Mouse (Mus musculus) cerebellum, adult 11-12 months (tissue): Measurements from ENCODE around the gene Fgfr2.

Experiments used
- DNase-seq: peaks from one replicate; pipeline ENCODE4 v3.0.0; 2022

Gene Fgfr2

GRCm38 (mm10) chr7:133002271-133002670, 120.9 kb downstream of the Fgfr2 start:
- no peak for DNase-seq

- DNase-seq, result no peak
Observed at GRCm38 (mm10) chr7:133001388-133001787, 121.8 kb downstream of the Fgfr2 start.

GRCm38 (mm10) chr7:132999061-132999460, 124.1 kb downstream of the Fgfr2 start:
- no peak for DNase-seq

DNA sequence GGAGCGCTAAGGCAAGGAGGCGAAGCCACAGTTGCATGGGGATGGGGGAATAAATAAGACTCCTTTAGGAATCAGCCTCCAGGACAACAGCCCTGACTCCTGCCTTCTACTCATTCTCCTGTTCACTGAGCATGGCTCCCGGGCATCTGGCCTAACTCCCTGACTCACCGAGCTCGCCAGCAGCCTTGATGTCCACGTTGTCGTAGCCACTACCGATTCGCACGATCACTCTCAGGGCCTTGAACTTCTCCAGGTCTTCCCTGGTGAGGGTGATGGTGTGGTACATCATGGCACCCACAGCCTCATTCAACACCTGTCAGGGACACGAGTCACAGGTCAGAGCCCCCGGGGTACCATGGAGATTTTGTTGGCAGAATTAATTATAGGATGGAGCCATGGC, 124.5 kb downstream of the Fgfr2 start:
- DNase-seq, result no peak

DNA sequence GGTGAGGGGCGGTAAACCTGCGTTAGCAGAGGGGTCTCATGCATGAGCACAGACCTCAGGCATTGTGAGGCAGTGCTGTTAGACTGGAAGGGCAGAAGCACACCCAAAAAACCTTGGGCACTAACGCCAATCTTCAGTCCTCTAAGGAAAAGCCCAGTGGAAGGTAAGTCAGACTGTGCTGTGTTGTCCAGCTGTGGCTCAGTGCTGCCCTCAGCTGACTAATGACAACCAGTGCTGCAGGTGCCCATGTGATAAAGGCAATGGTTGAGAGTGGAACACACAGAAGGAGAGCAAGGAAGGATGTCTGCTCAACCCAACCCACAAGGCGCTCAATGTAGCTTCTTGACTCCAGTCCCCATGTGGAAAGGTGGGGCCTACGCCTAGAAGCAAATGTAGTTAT, 126.8 kb downstream of the Fgfr2 start:
- DNase-seq, result no peak

DNA sequence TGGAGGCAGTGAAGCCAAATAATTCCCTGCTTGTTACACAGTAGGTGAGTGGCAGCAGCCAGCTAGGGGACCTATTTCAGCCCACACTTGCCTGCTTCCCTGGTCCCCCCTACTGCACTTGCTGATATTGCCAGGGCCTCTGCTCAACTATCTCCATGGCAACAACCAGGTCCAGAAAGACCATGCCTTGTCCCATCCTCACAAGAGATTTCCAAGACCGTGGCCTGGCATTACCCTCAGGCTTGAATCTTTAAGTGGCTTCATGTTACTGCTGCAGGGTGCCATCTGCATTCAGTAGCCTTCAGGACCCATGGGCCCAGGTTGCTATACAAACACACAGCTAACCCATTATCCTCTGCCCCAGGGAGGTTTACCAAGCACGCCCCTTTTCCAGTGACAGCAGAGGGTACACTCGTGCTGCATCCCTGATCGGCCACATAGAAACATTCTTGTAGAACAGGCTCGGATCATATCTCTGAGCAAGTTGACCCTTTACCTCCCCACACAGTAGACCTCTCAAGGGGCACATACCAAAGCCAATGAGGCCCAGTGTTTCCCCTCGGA, 128.4 kb downstream of the Fgfr2 start:
- no peak for DNase-seq

GRCm38 (mm10) chr7:132994120-132994519, 129.0 kb downstream of the Fgfr2 start:
- no peak for DNase-seq

DNA sequence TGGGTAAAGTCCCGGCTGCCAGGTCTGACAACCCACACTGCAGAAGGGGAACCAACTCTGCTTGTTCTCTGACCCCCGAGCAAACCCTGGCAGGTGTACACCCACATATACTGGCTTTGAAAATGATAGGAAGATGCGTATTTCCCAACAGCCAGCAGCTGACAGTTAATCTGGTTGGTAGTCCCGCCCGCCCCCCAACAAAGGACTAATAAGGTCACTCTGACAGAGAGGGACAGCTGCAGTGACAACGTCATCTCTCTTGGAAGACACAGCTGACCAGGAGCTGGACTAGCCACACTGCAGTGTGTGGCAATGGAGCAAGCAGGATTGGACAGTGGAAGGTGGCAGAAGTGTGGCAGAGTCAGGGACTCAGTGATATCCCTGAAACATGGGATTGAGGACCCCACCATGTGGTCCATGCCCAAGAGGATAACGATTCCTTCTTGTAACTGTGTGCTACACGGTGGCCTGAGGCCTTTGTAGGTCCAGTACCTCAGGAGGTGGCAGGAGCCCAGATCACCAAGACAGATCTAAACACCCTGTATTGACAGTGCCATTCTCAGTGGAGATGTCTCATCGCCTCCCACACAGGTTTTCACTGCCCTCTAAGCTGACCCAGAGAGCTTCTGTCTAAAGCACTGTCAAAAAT, 130.1 kb downstream of the Fgfr2 start:
- DNase-seq, result no peak

GRCm38 (mm10) chr7:132991240-132991900, 131.8 kb downstream of the Fgfr2 start:
- DNase-seq, result no peak

DNA sequence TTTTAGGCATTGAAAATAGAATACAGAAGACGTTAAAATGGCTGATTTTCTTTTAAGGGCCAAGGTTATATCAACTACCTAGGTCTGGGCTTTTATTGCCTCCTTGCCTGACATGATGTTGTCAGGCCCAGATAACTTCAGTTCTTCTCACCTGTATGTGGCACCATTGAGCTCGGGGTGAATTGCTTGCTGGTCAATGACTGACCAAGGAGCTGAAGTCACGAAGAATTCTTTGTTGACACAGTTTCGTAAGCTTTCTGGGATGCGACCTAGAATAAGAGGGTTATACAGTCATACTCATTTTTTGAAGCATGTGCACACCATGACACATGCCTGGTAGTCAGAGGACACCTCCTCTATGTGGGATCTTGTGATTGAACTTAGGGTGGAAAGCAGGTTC, 133.3 kb downstream of the Fgfr2 start:
- no peak for DNase-seq

DNA sequence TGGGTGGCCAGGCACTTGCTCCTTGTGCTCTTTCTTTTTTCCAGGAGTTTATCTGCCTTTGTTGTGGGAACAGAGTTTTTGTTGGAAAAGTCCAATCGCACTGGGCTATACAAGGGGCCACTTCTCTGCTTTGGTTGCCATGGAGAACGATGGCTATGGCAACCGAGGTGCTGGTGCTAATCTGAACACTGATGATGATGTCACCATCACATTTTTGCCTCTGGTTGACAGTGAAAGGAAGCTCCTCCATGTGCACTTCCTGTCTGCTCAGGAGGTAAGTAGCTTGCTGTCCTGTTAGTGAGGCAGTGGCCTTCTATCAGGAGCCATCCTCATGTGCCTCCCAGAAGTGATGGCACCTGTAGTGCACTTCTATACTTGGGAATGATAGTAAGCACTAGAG, 140.5 kb downstream of the Fgfr2 start:
- DNase-seq, result no peak

GRCm38 (mm10) chr7:132977981-132978380, 145.2 kb downstream of the Fgfr2 start:
- DNase-seq, result no peak

DNA sequence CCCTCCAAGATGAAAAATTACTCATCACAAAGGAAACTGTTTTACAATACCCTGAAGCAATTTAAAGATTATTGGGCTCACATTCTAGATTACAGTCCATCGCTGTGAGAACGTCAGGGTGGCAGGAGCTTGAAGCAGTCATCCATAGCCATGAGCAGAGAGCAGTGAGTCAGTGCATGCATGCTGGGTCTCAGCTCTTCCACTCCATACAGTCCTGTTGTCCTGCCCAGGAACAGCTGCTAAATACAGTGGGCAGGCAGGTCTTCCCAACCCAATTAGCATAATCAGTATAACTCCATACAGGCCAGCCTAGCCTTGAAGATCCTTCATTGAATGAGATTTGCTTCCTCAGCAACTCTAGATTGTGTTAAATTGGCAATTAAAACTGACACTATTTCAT, 147.1 kb downstream of the Fgfr2 start:
- DNase-seq, result no peak

- DNase-seq, result no peak
Observed at GRCm38 (mm10) chr7:132972079-132972478, 151.1 kb downstream of the Fgfr2 start.

DNA sequence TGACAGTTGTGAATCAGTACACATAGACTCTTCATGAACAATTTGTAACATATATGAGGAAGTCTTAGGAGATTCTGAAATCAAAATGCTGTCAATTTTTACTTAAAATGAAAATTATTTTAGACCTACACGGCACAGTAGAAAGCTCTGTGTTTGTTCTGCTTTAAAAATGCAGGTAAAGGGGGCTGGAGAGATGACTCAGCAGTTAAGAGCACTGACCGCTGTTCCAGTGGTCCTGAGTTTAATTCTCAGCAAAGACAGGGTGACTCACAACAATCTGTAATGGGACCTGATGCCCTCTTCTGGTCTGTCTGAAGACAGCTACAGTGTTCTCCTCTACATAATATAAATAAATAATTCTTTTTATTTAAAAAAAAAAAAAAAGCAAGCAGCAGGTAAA, 157.4 kb downstream of the Fgfr2 start:
- DNase-seq, result no peak

GRCm38 (mm10) chr7:132964395-132964794, 158.8 kb downstream of the Fgfr2 start:
- DNase-seq, result no peak

DNA sequence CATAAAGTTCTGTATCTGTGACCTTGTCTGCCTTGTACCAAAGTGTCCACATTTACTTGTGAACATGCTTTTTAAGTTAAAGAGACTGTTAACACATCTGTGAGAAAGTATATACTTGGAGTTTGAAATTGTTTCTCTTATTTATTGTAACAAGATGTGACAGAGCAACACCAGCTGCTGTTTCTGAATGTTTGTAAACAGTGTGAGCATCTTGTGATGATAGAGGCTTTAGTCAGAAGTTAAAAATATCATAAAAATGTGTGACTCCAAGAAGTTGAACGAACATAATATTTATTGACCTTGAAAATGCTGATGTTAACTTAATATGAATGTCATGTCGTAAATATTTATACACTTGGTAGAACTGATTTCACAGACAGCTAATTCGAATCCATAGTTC, 172.5 kb downstream of the Fgfr2 start:
- DNase-seq, result no peak

DNA sequence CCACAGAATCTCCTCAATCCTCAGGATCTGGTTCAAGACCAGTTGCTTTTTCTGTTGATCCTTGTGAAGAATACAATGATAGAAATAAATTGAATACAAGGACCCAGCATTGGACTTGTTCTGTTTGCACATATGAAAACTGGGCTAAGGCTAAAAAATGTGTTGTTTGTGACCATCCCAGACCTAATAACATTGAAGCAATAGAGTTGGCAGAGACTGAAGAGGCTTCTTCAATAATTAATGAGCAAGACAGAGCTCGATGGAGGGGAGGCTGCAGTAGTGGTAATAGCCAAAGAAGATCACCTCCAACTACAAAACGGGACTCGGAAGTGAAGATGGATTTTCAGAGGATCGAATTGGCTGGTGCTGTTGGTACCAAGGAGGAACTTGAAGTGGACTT, 173.2 kb downstream of the Fgfr2 start:
- no peak for DNase-seq

DNA sequence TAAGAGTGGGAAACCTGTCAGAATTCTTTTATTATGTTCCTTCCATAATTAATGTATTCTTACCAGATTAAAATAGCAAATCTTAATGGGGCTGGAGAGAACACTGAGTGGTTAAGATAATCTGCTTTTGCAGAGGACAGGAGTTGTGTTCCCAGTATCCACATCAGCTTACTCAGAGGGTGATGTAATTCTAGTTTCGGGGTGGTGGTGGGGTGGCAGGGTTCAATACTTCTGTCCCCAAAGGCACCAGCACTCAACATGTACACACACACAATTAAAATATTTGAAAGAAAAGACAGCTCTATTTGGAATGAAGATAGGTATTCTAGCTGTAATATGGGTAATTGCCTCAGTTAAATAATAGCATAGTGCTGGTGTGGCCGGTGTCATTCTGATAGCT, 182.6 kb downstream of the Fgfr2 start:
- no peak for DNase-seq

DNA sequence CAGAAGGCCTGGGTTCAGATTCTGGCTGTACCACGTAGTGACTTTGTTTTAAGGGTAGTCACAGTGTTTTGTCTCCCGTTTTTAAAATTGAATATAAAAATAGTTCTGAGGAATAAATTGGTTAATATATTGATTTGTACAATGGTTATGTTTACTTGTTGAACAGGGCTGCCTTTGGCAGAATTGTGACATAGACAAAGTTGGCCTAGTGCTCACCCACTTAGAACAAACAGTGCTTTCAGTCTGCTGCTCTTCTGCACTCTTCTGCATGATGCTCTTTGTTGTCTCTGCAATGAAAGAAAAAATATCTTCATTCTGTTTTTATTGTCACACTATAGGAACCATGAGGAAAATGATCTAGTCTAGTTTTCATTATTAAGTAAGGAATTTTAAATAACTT, 184.0 kb downstream of the Fgfr2 start:
- no peak for DNase-seq

DNA sequence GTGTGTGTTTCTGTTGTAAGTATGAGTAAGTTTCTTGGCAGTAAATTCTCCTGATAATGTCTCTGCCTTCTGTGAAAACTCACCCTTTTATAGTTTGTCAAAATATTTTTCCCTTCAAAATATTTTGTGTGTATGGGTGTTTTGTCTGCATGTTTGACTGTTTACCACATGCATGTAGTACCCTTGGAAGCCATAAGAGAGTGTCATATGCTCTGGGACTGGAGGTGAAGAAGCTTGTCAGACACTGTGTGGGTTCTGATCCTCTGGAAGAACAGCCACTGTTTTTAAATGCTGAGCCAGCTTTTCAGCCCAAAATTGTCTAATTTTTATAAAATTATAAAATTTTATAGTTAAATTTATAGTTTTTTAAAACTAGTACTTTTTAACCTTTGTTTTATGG, 188.4 kb downstream of the Fgfr2 start:
- DNase-seq, result no peak

GRCm38 (mm10) chr7:132933331-132933730, 189.8 kb downstream of the Fgfr2 start:
- no peak for DNase-seq

DNA sequence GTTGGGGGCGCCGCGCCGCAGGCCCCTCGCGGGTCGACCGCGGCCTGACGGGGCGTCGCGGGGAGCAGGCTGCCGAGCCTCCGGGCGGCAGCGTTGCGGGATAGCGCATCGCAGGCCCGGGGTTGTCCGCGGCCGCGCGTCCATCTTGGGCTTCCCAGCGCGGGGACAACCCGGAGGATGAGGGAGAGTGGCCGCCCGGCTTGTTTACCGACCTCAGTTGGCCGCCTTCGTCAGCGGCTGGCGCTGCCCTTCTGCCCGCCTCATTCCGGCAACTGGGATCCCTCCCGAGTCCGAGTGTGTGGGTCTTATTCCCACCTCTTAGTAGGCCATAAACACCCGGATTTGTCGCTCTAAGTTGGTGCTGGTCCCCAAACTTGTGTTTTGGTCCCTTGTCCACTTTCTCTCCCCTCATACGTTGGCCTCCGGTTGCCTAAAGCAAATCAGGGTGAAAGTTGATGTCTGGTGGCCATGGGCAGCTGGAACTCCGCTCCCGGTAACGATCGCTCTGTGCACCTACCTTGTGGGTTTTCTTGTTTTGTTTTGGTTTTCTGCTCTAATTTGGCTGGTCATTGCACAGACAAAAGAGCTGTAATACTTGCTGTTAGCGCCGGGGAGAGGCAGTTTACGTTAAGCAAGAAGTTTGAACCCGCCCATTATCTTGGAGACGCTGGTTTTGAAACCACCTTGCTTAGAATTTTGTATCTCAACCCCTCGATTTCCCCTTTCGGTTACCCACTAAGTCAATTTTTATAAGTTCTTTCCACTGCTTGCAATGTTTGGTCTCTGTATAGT, 191.4 kb downstream of the Fgfr2 start:
- DNase-seq, result peak; percentile 62
